Mouse (Mus musculus): Measurements from ENCODE around the gene Olfr661.

Gene Olfr661

GRCm38 (mm10) chr7:104686201-104686600, at the start of gene Olfr661:
Olfr661 (plus strand) TSS chr7:104686501.
- DNase-seq (ENCODE audit: low spot score), result no peak

GRCm38 (mm10) chr7:104646841-104647482, 39.3 kb upstream of the Olfr661 start, which contains the start of gene Olfr658:
Olfr658 (minus strand) TSS chr7:104647305.
- peak; percentile 7 for DNase-seq (ENCODE audit: low spot score)

GRCm38 (mm10) chr7:104666453-104666852, 19.8 kb upstream of the Olfr661 start, which contains the start of gene Olfr659:
Olfr659 (plus strand) TSS chr7:104666753.
- no peak for DNase-seq (ENCODE audit: low spot score)
